Mouse (Mus musculus) lung, embryonic 14.5 days (tissue): ENCODE data around the gene Sh2b1. TPM values are rescaled to one million over a fixed set of nuclear protein-coding genes. Genes with fewer than 3 reads are reported as not detected.

Experiments used
- ATAC-seq: fragments of 200-750 bp; cut with Nextera tagmentation; 2 replicates; pipeline ENCODE4 v1.8.0; 2017; ENCODE audit warnings: mild to moderate bottlenecking, moderate TSS enrichment, moderate library complexity; ENCODE audit not compliant: insufficient read depth
- DNase-seq: peaks from one replicate; pipeline ENCODE4 v3.0.0-alpha.2; 2015
- H3K27ac ChIP-seq: fragments of 300-500 bp; sonication (generic); 2 replicates; pipeline ENCODE4 v1.5.1; 2014; ENCODE audit warnings: low read depth, mild to moderate bottlenecking, moderate library complexity
- H3K27me3 ChIP-seq: fragments of 300-500 bp; sonication (generic); 2 replicates; pipeline ENCODE4 v1.6.1; 2014; ENCODE audit warnings: low read length, control low read depth; ENCODE audit not compliant: insufficient read depth
- H3K36me3 ChIP-seq: fragments of 300-500 bp; sonication (generic); 2 replicates; pipeline ENCODE4 v1.6.1; 2014; ENCODE audit warnings: control low read depth; ENCODE audit not compliant: insufficient read depth
- H3K4me1 ChIP-seq: fragments of 300-500 bp; sonication (generic); 2 replicates; pipeline ENCODE4 v1.6.1; 2014; ENCODE audit warnings: antibody characterized with exemption, control low read depth; ENCODE audit not compliant: insufficient read depth
- H3K4me2 ChIP-seq: fragments of 300-500 bp; sonication (generic); 2 replicates; pipeline ENCODE4 v1.6.1; 2014; ENCODE audit warnings: mild to moderate bottlenecking
- H3K4me3 ChIP-seq: fragments of 300-500 bp; sonication (generic); 2 replicates; pipeline ENCODE4 v1.5.1; 2014; ENCODE audit warnings: low read depth, low read length
- H3K9ac ChIP-seq: fragments of 300-500 bp; sonication (generic); 2 replicates; pipeline ENCODE4 v1.6.1; 2014
- H3K9me3 ChIP-seq: fragments of 300-500 bp; sonication (generic); 2 replicates; pipeline ENCODE4 v1.6.1; 2016; ENCODE audit warnings: low read depth, low read length, control low read depth
- CTCF ChIP-seq: IDR thresholded peaks from 2 replicates; pipeline ENCODE4 v1.5.1; 2016; ENCODE audit warnings: antibody characterized with exemption, low read depth
- WGBS: fragments of 180-500 bp; shearing (Covaris S2); extraction: QIAGEN DNeasy Blood & Tissue Kit; methylation state at CpG from one replicate; pipeline ENCODE4 v1.1.7; 2014; 5-methylcytosine and 5-hydroxymethylcytosine counted together
- polyA plus RNA-seq: library from polyadenylated mRNA; unstranded; fragments of >200 nt; fragmentation: Nextera tagmentation; extraction: Ambion mirVana; gene quantifications from 2 replicates; pipeline ENCODE4 v1.2.1, GENCODE M21; 2014

The Sh2b1 gene
- polyA plus RNA-seq, 1 experiment from 2014 or later = 46.5 TPM

- ATAC-seq (peak; percentile 92), DNase-seq (peak; percentile 99)
- Histone ChIP-seq H3K27ac (peak within 1 kb of the TSS; percentile 100), H3K9me3 (no peaks in the 10 kb centered on the region), H3K27me3 (no peaks in the 10 kb centered on the region), H3K4me1 (no peaks in the 10 kb centered on the region; the same call in 1 of the 2 replicates), H3K4me2 (peak within 1 kb of the TSS; percentile 62), H3K9ac (peak within 1 kb of the TSS; percentile 99), H3K36me3 (peaks cover 30% of the 10 kb centered on the region), H3K4me3 (peak within 1 kb of the TSS; percentile 100)
- WGBS = under 1% methylated on average over 61 of the region's 72 CpGs
- peak; percentile 53 for TF ChIP-seq CTCF
These were observed 28.2 kb upstream of the Sh2b1 start, which contains the start of gene Atxn2l for GRCm38 (mm10) chr7:126503273-126503878. TSS of gene Atxn2l (minus strand) at chr7:126503437.

GRCm38 (mm10) chr7:126502751-126503150 lies 27.5 kb upstream of the Sh2b1 start:
- peak overlapping the region; percentile 99 for H3K9ac ChIP-seq
- H3K9me3 ChIP-seq = no peaks in the 10 kb centered on the region
- H3K27ac ChIP-seq = peak overlapping the region; percentile 100
- peak overlapping the region; percentile 62 for H3K4me2 ChIP-seq
- TF ChIP-seq CTCF = no peak
- ATAC-seq (no peak), DNase-seq (no peak)
- no peaks in the 10 kb centered on the region; the same call in 1 of the 2 replicates for H3K4me1 ChIP-seq
- H3K36me3 ChIP-seq = peaks cover 36% of the 10 kb centered on the region
- WGBS = under 1% methylated on average over 40 of the region's 40 CpGs
- H3K27me3 ChIP-seq = no peaks in the 10 kb centered on the region
- H3K4me3 ChIP-seq = peak overlapping the region; percentile 100

GRCm38 (mm10) chr7:126502023-126502741 lies 27.0 kb upstream of the Sh2b1 start:
- H3K27me3 ChIP-seq = no peaks in the 10 kb centered on the region
- peak; percentile 88 for ATAC-seq
- under 1% methylated on average over 52 of the region's 57 CpGs for WGBS
- no peaks in the 10 kb centered on the region for H3K9me3 ChIP-seq
- H3K4me2 ChIP-seq = peak overlapping the region; percentile 62
- TF ChIP-seq CTCF = no peak
- peak overlapping the region; percentile 100 for H3K27ac ChIP-seq
- no peaks in the 10 kb centered on the region; the same call in 1 of the 2 replicates for H3K4me1 ChIP-seq
- H3K9ac ChIP-seq = peak overlapping the region; percentile 99
- H3K36me3 ChIP-seq = peaks cover 42% of the 10 kb centered on the region
- H3K4me3 ChIP-seq = peak overlapping the region; percentile 100
- peak; percentile 94 for DNase-seq

- H3K4me1 ChIP-seq = no peaks in the 10 kb centered on the region; the same call in 1 of the 2 replicates
- no peaks in the 10 kb centered on the region for H3K27me3 ChIP-seq
- peak overlapping the region; percentile 66 for H3K9ac ChIP-seq
- peak overlapping the region; percentile 62 for H3K4me2 ChIP-seq
- peaks cover 47% of the 10 kb centered on the region for H3K36me3 ChIP-seq
- DNase-seq = no peak
- H3K9me3 ChIP-seq = no peaks in the 10 kb centered on the region
- no peak for ATAC-seq
- H3K27ac ChIP-seq = peak overlapping the region; percentile 100
- no peak for TF ChIP-seq CTCF
- H3K4me3 ChIP-seq = peak overlapping the region; percentile 100
- WGBS = 3% methylated on average over 9 of the region's 9 CpGs
These were observed 26.4 kb upstream of the Sh2b1 start for GRCm38 (mm10) chr7:126501684-126502022.

GRCm38 (mm10) chr7:126499416-126499815 lies 24.2 kb upstream of the Sh2b1 start:
- WGBS = 91% methylated on average over 7 of the region's 7 CpGs
- no peak overlapping the region for H3K9ac ChIP-seq
- DNase-seq = no peak
- H3K4me1 ChIP-seq = no peaks in the 10 kb centered on the region; the same call in 1 of the 2 replicates
- no peaks in the 10 kb centered on the region for H3K9me3 ChIP-seq
- H3K4me3 ChIP-seq = no peak overlapping the region
- H3K4me2 ChIP-seq = no peak overlapping the region
- H3K27me3 ChIP-seq = no peaks in the 10 kb centered on the region
- H3K36me3 ChIP-seq = peaks cover 69% of the 10 kb centered on the region
- TF ChIP-seq CTCF = no peak
- H3K27ac ChIP-seq = no peak overlapping the region
- ATAC-seq = no peak

GRCm38 (mm10) chr7:126497966-126498365 lies 22.7 kb upstream of the Sh2b1 start:
- no peak for ATAC-seq
- no peak for DNase-seq
- H3K4me1 ChIP-seq = no peaks in the 10 kb centered on the region
- no peak overlapping the region for H3K4me2 ChIP-seq
- H3K27me3 ChIP-seq = no peaks in the 10 kb centered on the region
- H3K9me3 ChIP-seq = no peaks in the 10 kb centered on the region
- H3K27ac ChIP-seq = no peak overlapping the region
- peaks cover 84% of the 10 kb centered on the region for H3K36me3 ChIP-seq
- H3K4me3 ChIP-seq = no peak overlapping the region
- WGBS = 92% methylated on average over 12 of the region's 12 CpGs
- H3K9ac ChIP-seq = no peak overlapping the region
- no peak for TF ChIP-seq CTCF

GRCm38 (mm10) chr7:126496475-126496874 lies 21.3 kb upstream of the Sh2b1 start:
- Histone ChIP-seq H3K4me1 (no peaks in the 10 kb centered on the region), H3K9me3 (no peaks in the 10 kb centered on the region), H3K9ac (no peak overlapping the region), H3K4me2 (no peak overlapping the region), H3K27me3 (no peaks in the 10 kb centered on the region), H3K27ac (no peak overlapping the region), H3K36me3 (peaks cover 97% of the 10 kb centered on the region), H3K4me3 (no peak overlapping the region)
- ATAC-seq (no peak), DNase-seq (no peak)
- 89% methylated on average over 5 of the region's 5 CpGs for whole genome bisulfite sequencing
- no peak for TF ChIP-seq CTCF
